Mouse (Mus musculus): ENCODE results near the gene Rspo1.
"Not testable (repeated sequence)": the region's sequence is repeated elsewhere in the genome, so short reads cannot be mapped to it uniquely, and the experiment has no call there.

Gene Rspo1

GRCm38 (mm10) chr4:124985671-124986602, at the start of gene Rspo1:
Gene Rspo1 (plus strand): TSS chr4:124986430.
- DNase-seq (ENCODE audit: low spot score in 2 of 2): no peak

- peak; percentile 83 to 92 for DNase-seq (ENCODE audit: low spot score in 2 of 2)
Observed at GRCm38 (mm10) chr4:124936613-124937471, 49.4 kb upstream of the Rspo1 start, which contains the start of gene 9930104L06Rik. Gene 9930104L06Rik (plus strand): TSS chr4:124937048.

GRCm38 (mm10) chr4:124939211-124939610, 47.0 kb upstream of the Rspo1 start, which contains the start of gene Cdca8:
Gene Cdca8 (minus strand): TSS chr4:124939311.
- not testable (repeated sequence) for DNase-seq (ENCODE audit: low spot score in 2 of 2)

GRCm38 (mm10) chr4:124943022-124943421, 43.2 kb upstream of the Rspo1 start:
- DNase-seq (ENCODE audit: low spot score in 2 of 2): peak; percentile 85

- DNase-seq (ENCODE audit: low spot score in 2 of 2): no peak
Observed at GRCm38 (mm10) chr4:124943781-124944180, 42.4 kb upstream of the Rspo1 start.

GRCm38 (mm10) chr4:124944961-124945360, 41.3 kb upstream of the Rspo1 start:
- no peak for DNase-seq (ENCODE audit: low spot score in 2 of 2)

GRCm38 (mm10) chr4:124949488-124949887, 36.7 kb upstream of the Rspo1 start:
- DNase-seq (ENCODE audit: low spot score in 2 of 2): no peak

- no peak for DNase-seq (ENCODE audit: low spot score in 2 of 2)
Observed at GRCm38 (mm10) chr4:124950181-124951035, 35.8 kb upstream of the Rspo1 start.

GRCm38 (mm10) chr4:124951036-124951433, 35.2 kb upstream of the Rspo1 start:
- DNase-seq (ENCODE audit: low spot score in 2 of 2): no peak

GRCm38 (mm10) chr4:124953546-124953945, 32.7 kb upstream of the Rspo1 start:
- no peak for DNase-seq (ENCODE audit: low spot score in 2 of 2)

GRCm38 (mm10) chr4:124957284-124957683, 28.9 kb upstream of the Rspo1 start:
- DNase-seq (ENCODE audit: low spot score in 2 of 2): no peak

- no peak for DNase-seq (ENCODE audit: low spot score in 2 of 2)
Observed at GRCm38 (mm10) chr4:124959062-124959461, 27.2 kb upstream of the Rspo1 start.

GRCm38 (mm10) chr4:124960940-124961339, 25.3 kb upstream of the Rspo1 start:
- no peak for DNase-seq (ENCODE audit: low spot score in 2 of 2)

- no peak for DNase-seq (ENCODE audit: low spot score in 2 of 2)
Observed at GRCm38 (mm10) chr4:124962576-124962975, 23.7 kb upstream of the Rspo1 start.

GRCm38 (mm10) chr4:124964912-124965599, 21.2 kb upstream of the Rspo1 start:
- no peak for DNase-seq (ENCODE audit: low spot score in 2 of 2)

- no peak for DNase-seq (ENCODE audit: low spot score in 2 of 2)
Observed at GRCm38 (mm10) chr4:124968711-124969110, 17.5 kb upstream of the Rspo1 start.

GRCm38 (mm10) chr4:124969219-124969848, 16.9 kb upstream of the Rspo1 start:
- no peak for DNase-seq (ENCODE audit: low spot score in 2 of 2)

- DNase-seq (ENCODE audit: low spot score in 2 of 2): no peak
Observed at GRCm38 (mm10) chr4:124970194-124970593, 16.0 kb upstream of the Rspo1 start.

- DNase-seq (ENCODE audit: low spot score in 2 of 2): no peak
Observed at GRCm38 (mm10) chr4:124970677-124971076, 15.6 kb upstream of the Rspo1 start.

GRCm38 (mm10) chr4:124971094-124971493, 15.1 kb upstream of the Rspo1 start:
- no peak for DNase-seq (ENCODE audit: low spot score in 2 of 2)
